Mouse (Mus musculus): ENCODE data around the gene Tesc. TPM values are rescaled to one million over a fixed set of nuclear protein-coding genes. Genes with fewer than 3 reads are reported as not detected.

Tesc gene
- polyA plus RNA-seq (2012): 0.84 and 1.5 TPM in 2 replicates

DNA sequence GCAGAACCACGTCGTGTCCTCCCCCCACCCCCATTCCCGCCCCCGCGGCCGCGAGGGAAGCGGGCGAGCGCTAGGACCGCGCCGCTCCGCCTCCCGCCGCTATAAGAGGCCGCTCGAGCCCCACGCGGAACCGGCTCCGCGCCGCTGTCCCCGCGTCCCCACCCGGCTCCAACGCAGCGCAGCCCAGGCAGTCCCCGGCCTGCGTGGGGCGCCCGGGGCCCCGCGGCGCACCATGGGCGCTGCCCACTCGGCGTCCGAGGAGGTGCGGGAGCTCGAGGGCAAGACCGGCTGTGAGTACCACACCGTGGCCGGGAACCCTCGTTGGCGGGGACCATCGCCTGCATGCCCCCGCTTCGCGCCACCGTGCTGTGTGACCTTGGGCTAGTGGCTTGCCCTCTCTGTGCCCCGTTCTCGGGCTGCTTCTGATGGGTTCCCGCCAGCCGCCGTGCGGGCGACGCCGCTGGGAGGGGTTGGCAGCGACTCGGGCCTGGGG is at the start of gene Tesc:
TSS of gene Tesc (plus strand) at position 46 of the 493 bp plus-strand sequence.

Other genes starting within 250 kb of the Tesc start
- gene Nos1, start 246.7 kb upstream of the Tesc start, polyA plus RNA-seq (2012): not detected in 2 replicates
- gene Fbxo21, start 51.0 kb upstream of the Tesc start, polyA plus RNA-seq (2012): 8.8 and 10.2 TPM in 2 replicates
- 21.4 and 22.0 TPM in 2 replicates for gene Fbxw8, start 127.7 kb downstream of the Tesc start, polyA plus RNA-seq (2012)
- gene Hrk, start 136.9 kb downstream of the Tesc start, polyA plus RNA-seq (2012): not detected in 2 replicates
- 0.42 TPM in 1 of 2 replicates, not detected in the other for gene Rnft2, start 217.4 kb downstream of the Tesc start, polyA plus RNA-seq (2012)
- 1.2 and 1.3 TPM in 2 replicates for gene 2410131K14Rik, start 217.5 kb downstream of the Tesc start, polyA plus RNA-seq (2012)